Mouse (Mus musculus) lung, postnatal 10 days (tissue): Measurements from ENCODE around the gene 2610318N02Rik.

Experiments used
- DNase-seq: peaks from one replicate; pipeline ENCODE4 v3.0.0; 2021

2610318N02Rik gene

GRCm38 (mm10) chr16:17104600-17104999, 20.4 kb downstream of the 2610318N02Rik start:
- peak; percentile 40 for DNase-seq

DNA sequence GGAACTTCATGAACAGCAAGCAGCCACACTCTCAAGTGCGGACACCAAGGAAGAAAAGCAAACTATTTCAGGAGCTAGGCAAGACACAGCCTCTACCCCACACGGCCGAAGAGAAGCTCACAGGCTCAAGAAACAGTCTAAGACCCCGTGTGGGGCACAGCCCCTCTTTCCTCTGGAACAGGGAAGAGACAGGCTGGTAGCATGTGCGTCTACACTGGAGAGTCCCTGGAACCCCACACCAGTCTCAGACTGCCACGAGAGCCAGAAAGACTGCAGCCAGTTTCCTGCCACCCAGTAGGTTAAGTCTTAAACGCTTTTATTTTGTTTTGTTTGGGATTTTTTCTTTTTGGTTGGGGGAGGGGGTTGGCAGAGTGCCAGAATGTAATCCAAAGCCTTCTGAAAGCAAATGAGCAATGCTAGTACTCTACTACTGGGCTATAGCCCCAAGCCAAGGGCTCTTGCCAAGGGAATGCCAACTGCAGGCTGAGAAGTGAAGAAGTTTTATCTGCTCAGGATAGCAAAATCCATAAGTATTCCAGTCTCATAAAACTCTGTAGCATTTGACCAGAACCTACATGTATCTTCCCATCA, 22.2 kb downstream of the 2610318N02Rik start:
- DNase-seq = peak; percentile 55

- no peak for DNase-seq
Observed at GRCm38 (mm10) chr16:17096938-17097337, 28.0 kb downstream of the 2610318N02Rik start.

DNA sequence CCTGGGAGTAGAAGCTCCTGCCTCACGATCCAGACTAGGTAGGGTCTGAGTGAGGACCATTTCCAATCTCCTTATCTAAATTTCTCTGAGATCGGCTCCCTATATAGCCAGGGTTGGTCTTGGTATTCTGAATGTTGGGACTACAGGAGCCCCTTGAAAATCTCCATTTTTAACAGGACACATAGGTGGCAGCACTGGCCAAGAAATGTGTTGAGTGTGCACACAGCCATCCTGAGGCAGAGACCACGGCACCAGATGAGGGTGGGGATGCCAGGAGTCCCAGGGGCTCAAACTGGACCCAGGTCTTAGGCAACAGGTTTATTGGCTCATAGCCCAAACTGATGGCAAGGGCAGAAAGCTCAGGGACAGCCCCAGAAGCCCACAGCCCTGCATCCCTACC, 36.6 kb downstream of the 2610318N02Rik start:
- no peak for DNase-seq

- no peak for DNase-seq
Observed at GRCm38 (mm10) chr16:17086669-17087193, 38.2 kb downstream of the 2610318N02Rik start.

DNA sequence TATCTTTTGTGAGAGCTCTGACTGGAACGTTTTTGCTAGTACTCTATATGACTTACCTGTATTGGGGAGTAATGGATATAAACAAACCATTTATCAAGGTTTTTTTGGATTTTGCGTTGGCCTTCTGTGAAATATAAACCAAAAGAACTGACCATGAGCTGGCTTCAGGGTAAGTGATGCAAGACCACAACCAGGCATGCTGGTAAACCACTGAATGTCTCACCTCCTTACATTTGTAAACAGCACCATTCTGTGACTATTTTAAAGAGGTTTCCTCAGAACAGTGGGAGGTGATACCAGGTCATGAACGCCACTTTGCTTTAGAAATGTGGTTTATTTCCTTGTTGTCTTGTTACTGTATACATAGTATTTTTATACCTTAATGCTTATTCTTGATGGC, 38.7 kb downstream of the 2610318N02Rik start:
- no peak for DNase-seq

DNA sequence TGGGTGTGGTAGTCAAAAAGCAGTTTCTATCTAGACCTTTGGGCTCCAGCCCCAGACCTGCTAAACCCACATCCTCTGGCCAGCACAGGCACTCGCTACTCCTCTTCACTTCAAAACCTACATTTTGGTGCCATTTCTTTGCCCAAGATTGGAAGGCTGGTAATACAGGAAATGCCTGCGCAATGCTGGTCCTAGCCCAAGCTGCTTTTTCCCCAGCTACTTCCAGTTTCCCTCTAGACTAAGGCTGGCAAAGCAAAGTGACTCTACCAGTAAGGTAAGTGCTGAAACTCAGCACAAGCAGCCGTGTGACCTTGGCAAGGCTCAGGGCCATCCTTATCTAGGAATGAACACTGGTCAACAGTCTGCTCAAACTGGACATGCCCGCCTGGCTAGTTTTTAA, 39.3 kb downstream of the 2610318N02Rik start:
- no peak for DNase-seq

DNA sequence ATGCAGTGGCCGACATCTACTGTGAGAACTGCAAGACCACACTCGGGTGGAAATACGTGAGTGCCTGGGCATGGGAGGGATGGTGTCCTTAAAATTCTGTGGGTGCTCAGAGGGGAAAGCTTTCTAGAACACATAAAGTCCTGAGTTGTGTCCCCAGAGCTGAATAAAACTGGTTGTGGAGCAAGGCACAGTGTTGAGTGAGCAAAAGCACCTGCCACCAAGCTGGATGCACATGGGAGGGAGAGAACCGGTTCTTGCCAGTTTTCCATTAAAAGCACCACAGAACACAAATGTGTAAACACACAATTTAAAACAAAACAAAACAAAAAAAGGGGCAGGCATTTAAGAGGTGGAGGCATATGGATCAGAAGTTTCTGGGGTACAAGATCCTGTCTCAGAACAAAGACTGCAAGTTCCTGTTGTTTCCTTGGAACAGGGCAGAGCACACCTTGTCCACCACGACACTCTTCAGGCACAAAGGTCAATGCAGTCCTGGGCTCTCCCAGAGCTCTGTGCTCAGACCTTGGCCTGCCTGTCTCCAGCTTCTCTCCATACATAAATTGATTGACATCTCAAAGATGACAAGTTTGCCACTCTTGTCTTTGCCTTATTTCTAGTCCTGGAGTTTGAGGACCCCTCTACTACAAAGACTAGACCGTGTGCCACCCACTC, 42.7 kb downstream of the 2610318N02Rik start:
- peak; percentile 68 for DNase-seq

- peak; percentile 80 for DNase-seq
Observed at GRCm38 (mm10) chr16:17078101-17078500, 46.9 kb downstream of the 2610318N02Rik start.

DNA sequence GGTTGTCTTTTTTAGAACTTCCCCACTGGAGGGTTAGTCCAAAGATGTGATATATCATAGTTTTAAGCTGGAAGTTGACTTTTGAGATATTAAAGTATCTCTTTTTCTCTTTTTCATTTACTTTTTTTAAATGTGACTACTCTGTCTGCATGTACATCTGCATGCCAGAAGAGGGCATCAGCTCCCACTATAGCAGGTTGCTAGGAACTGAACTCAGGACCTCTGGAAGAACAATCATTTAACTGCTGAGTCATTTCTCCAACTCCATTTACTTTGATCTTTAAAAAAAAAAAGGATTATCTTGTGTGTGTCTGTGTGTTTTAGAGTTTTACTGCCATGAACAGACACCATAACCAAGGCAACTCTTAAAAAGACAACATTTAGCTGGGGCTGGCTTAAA, 48.1 kb downstream of the 2610318N02Rik start:
- no peak for DNase-seq

GRCm38 (mm10) chr16:17076301-17076700, 48.7 kb downstream of the 2610318N02Rik start:
- no peak for DNase-seq

DNA sequence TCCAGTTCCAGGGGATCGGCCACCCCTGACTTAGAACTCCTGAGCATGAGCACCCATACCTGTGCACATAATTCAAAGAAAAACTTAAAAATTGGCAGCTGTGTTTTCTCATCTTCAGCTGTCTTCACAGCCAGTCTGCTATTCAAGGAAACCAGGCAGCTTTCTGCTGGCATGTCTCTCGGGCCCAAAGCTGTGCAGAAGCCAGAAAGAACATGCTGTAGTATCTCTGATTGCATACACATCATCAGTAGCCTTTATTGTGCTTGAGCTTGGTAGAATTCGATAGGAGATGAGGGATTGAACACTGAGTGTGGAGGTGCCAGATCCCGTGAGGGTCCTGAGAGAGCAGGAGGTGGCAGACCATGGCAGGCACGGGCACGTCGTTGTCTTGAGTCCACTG, 52.0 kb downstream of the 2610318N02Rik start:
- DNase-seq = no peak

- DNase-seq = no peak
Observed at GRCm38 (mm10) chr16:17070716-17071115, 54.3 kb downstream of the 2610318N02Rik start.

GRCm38 (mm10) chr16:17069511-17070443, 55.2 kb downstream of the 2610318N02Rik start, which contains the start of gene Ypel1:
Gene Ypel1 (plus strand): TSS chr16:17069696.
- DNase-seq = peak; percentile 90

DNA sequence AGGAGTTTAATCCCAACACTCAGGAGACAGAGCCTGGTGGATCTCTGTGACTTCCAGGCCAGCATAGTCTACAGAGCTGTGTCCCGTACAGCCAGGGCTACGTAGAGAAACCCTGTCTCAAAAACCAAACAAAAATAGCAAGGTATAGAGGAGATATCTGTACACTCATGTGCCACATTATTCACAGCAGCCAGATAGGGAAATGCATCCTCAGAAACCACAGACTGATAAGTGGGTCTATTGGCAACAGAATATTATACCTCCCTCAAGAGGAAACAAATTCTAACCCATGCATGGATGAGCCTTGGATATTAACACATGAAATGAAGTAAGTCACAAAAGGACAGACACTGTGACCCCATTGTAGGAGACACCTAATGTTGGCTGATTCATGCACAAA, 57.4 kb downstream of the 2610318N02Rik start:
- DNase-seq = no peak
